Mouse (Mus musculus) ZHBTc4 (cell line): ENCODE data around the gene Bcr.

ENCODE experiments used
- DNase-seq: peaks from one replicate; pipeline ENCODE4 v3.0.0-alpha.2; 2011; ENCODE audit warnings: low read depth, low spot score

Gene Bcr

GRCm38 (mm10) chr10:75060217-75060842, at the start of gene Bcr:
Gene Bcr (plus strand): TSS chr10:75060592.
- DNase-seq, result peak; percentile 84

DNA sequence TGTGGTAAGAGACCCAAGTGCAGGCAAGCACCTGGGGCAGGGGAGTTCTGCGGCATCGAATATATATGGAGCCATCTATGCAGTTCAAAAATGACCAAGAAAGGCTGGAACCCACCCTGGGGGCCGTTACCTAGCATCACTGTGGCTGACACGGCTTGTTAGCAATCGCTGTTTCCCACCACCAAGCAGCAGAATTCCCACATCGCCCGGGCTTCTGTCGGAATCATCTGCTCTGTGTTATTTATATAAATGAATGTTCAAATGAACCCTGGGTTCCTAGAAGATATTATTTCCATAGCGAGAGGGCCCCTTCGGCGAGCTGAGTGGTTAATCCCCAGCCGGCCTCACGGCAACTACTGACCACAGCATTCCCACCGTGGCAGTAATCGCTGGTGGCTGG, 49.7 kb upstream of the Bcr start:
- no peak for DNase-seq

- DNase-seq, result no peak
These were observed 44.9 kb upstream of the Bcr start for GRCm38 (mm10) chr10:75015465-75015864.

- DNase-seq, result no peak
These were observed 43.9 kb upstream of the Bcr start for GRCm38 (mm10) chr10:75016481-75016880.

GRCm38 (mm10) chr10:75020271-75020670, 40.1 kb upstream of the Bcr start:
- no peak for DNase-seq

- peak; percentile 79 for DNase-seq
These were observed 39.3 kb upstream of the Bcr start for GRCm38 (mm10) chr10:75021138-75021537.

- DNase-seq, result no peak
These were observed 33.9 kb upstream of the Bcr start for GRCm38 (mm10) chr10:75026491-75026890.

GRCm38 (mm10) chr10:75028743-75029142, 31.6 kb upstream of the Bcr start:
- DNase-seq, result no peak

GRCm38 (mm10) chr10:75029677-75030076, 30.7 kb upstream of the Bcr start:
- no peak for DNase-seq

GRCm38 (mm10) chr10:75030234-75030633, 30.2 kb upstream of the Bcr start:
- DNase-seq, result no peak

DNA sequence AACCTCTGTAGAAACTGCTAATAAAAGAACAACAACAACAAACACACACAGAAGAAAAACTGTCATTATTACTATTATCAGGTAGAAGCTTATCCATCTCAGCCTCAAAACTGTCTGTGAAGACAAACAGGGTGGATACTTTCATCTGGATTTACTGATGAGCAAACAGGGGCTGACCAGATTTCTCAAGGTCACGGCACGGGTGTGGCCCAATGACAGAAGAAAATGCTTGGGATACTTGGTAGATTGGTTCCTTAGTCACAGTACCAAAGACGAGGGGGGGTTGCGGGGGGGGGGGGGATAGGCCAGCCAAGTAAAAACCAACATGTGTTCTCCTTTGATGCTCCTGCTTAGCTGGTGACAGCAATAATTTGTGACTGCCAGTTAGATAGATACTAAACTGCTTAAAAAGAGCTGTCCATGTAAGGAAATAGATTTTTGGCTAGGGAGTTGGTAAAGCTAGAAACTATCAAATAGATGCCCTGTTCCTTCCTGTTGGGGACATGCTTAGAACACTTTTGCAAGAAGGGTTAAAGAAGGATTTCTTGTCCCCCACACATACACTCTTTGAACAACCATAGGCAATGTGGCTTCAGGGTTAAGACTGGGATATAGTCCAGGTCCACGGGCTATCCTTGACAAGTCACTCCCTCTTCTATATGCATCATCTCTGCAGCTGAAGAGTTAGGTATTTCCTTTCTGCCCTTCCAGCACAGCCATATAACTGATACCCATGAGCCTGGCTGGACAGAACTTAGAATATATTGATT, 28.9 kb upstream of the Bcr start:
- peak; percentile 68 for DNase-seq

DNA sequence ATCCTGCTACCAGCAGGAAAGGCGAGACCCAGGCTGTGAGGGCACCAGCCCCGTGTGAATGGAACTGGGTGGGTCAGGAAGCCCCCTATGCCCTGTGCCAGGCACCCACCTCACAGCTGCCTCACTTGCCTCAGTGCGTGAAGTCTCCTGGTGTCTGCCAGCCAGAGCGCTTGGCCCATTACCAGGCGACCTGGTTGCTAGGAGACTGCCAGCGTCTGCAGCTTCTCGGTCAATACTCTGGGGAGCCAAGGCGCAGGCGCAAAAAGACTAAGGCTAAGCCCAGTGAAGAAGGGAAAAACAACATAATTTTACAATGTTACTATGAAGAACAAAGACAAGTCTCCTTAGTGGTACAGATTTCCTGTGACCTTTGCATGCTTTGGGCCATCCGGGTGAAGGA, 28.0 kb upstream of the Bcr start, which contains the start of gene Rsph14:
Gene Rsph14, minus strand, starts transcription at position 192 of the 400 bp plus-strand sequence.
- DNase-seq, result no peak

- DNase-seq, result peak; percentile 97
These were observed 23.5 kb upstream of the Bcr start, which contains the start of gene Rab36 for GRCm38 (mm10) chr10:75036883-75037379. Gene Rab36 (plus strand): TSS chr10:75037058.

DNA sequence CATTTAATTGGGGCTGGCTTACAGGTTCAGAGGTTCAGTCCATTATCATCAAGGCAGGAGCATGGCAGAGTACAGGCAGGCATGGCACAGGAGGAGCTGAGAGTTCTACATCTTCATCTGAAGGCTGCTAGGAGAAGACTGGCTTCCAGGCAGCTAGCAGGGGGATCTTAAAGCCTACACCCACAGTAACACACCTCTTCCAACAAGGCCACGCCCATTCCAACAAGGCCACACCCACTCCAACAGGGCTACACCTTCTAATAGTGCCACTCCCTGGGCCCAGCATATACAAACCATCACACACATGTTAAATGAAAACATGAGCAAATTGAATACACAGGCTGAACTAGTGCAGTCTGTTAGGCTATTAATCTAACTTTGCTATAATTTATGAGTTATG, 18.3 kb upstream of the Bcr start:
- DNase-seq, result peak; percentile 75

- peak; percentile 36 for DNase-seq
These were observed 15.9 kb upstream of the Bcr start for GRCm38 (mm10) chr10:75044459-75044858.

GRCm38 (mm10) chr10:75045831-75046230, 14.6 kb upstream of the Bcr start:
- DNase-seq, result no peak

DNA sequence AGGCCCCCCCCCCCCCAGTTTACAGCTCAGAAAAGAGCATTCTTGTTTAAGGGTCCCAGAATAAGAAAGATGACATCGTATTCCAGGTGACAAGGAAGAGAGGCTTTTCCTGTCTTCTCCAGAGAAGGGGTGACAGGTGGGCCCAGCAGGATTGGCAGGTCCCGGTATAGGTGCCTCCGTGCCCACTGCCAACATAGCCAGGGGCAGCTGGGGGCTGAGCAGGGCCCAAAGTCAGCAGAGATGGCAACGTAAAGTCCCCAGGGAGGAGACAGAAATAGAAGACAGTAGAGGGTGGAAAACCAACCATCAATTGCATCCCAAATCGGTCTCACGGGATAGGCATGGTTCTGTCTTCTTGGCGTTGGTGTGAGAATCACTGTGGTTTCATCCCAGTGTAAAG, 11.7 kb upstream of the Bcr start:
- DNase-seq, result no peak

DNA sequence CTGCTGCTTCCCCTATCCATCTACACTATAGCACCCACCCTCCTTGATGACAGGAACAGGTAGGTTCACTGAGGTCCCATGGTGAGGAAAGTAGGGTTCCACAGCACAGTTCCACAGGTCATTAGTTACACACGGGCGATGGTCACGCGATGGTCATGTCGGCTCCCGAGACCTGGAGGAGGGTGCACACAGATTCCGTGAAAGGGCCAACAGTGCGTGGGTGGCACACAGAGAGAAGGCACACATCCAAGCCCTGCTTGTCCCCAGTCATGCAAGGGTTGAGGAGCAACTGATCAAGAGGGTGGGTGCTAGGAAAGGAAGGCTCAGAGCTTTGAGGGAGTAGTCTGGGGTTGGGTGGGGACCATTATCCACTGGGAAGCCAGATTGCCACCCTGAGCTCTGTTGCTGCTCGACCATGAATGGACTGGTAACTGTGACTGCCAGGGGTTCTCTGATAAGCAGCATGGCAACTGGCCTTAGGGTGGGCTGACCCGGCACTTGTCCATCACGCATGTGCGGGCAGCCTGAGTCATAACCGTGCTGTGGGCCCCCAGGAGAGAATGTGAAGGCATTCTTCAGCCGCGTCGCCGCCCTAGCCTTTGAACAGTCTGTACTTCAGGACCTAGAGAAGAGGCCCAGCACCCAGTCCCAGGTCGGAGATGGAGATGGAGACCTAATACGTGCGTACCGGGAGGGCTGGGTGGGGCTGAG, 8.9 kb upstream of the Bcr start:
- no peak for DNase-seq

DNA sequence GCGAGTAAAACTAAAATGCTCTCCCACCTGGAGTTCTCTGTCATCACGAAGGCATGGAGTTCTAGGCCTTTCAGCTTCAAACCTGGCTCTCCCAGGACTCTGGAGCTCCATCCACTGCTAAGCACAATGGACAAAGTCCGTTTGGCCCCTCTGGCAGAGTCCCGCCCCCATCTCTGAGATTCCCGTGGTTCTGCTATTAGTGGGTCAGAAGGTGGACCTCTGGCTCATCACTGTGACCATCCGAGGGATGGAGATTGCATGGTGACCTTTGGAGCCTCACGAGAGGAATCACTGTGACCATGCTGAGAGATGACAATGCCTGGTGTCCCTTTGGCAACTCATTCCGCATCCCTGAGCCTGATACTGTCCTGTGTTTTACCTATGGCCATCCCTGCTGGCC, 7.5 kb upstream of the Bcr start:
- DNase-seq, result no peak

GRCm38 (mm10) chr10:75053655-75054054, 6.7 kb upstream of the Bcr start:
- no peak for DNase-seq

DNA sequence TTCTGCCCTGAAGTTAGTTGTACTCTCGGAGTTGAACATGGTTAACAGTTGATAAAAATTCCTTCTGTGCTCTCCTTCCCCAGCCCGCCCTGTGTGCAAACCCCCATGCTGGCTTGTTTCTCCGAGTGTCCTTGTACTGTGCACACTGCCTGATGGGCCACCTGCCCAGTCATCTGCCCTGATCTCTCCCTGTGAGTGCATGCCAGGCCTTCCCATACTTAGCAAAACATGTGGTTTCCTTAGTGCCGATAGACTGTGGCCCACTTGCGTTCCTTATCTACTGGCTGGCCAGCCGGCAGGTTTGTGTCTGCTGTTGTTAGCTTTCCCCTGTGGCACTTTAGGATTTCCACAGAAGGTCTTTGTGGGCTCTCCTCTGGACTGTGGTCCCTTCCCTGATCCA, 6.3 kb upstream of the Bcr start:
- DNase-seq, result no peak

- DNase-seq, result no peak
These were observed 4.7 kb upstream of the Bcr start for GRCm38 (mm10) chr10:75055672-75056071.
